Mouse (Mus musculus) brain, embryonic 14.5 days (tissue): ENCODE measurements around the gene Opcml.

Source experiments
- CTCF ChIP-seq: fragments of 200-500 bp; IDR thresholded peaks from 2 replicates; pipeline ENCODE4 v1.5.1; 2012; ENCODE audit warnings: inconsistent platforms, mild to moderate bottlenecking, moderate library complexity, borderline replicate concordance; ENCODE audit not compliant: insufficient read depth, insufficient read length; ENCODE audit errors: extremely low read depth
- POLR2A ChIP-seq: fragments of 200-500 bp; IDR thresholded peaks from 2 replicates; pipeline ENCODE4 v1.6.1; 2012; ENCODE audit warnings: mild to moderate bottlenecking, inconsistent platforms, borderline replicate concordance; ENCODE audit not compliant: poor library complexity, insufficient read depth, insufficient read length, severe bottlenecking; ENCODE audit errors: extremely low read depth

- TF ChIP-seq CTCF: no peak
- TF ChIP-seq POLR2A: no peak
Measured at GRCm38 (mm10) chr9:28855826-28856225, 1065.3 kb downstream of the Opcml start.
